Mouse (Mus musculus) gastrocnemius, adult 2 months (tissue): ENCODE measurements at regions not wholly inside any gene's neighbourhood (a gene's known extent, or its start where the extent isn't known, plus 50 kb on each side); places are given as distances from the start of the nearest gene placed in this dataset.

Source experiments
- DNase-seq: peaks from one replicate; pipeline ENCODE4 v3.0.0; 2022
- H3K27ac ChIP-seq: fragments of 200-600 bp; 2 replicates; pipeline ENCODE4 v1.8.1; 2022; ENCODE audit warnings: mild to moderate bottlenecking
- H3K4me3 ChIP-seq: fragments of 200-600 bp; 2 replicates; pipeline ENCODE4 v1.8.1; 2022; ENCODE audit warnings: mild to moderate bottlenecking, moderate library complexity
- CTCF ChIP-seq: fragments of 200-600 bp; IDR thresholded peaks from 2 replicates; pipeline ENCODE4 v1.8.1; 2022; ENCODE audit warnings: antibody characterized with exemption, mild to moderate bottlenecking, moderate library complexity
- intact Hi-C: fragments of 180-260 bp; cut with DNase I; formaldehyde crosslinking; loops from one replicate; pipeline ENCODE4 v1.15.1; 2025

DNA sequence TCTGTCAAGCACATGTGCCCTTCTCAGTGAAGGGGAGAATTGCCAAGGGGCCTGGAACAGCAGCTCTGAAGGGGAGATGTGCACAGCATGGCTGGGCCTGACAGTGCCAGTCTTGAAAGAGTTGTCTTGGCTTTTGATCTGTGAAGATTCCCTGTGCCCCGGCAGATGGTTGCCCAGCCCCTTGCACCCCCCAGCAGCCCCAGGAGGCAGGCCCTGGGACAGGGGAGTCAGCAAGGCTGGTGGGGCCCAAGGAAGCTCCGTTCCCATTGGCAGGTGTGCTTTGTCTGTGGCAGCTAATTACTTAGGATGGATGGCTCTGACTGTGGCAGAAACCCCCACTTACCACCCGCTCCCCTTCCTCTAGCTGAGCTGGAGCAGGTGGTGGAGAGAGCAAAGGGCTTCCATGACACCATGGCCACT is 58.6 kb downstream of the Tspan17 start:
- no peak for TF ChIP-seq CTCF
- intact Hi-C loops, result no loop called here
- Histone ChIP-seq H3K27ac (no peak overlapping the region), H3K4me3 (no peak overlapping the region)
- no peak for DNase-seq

DNA sequence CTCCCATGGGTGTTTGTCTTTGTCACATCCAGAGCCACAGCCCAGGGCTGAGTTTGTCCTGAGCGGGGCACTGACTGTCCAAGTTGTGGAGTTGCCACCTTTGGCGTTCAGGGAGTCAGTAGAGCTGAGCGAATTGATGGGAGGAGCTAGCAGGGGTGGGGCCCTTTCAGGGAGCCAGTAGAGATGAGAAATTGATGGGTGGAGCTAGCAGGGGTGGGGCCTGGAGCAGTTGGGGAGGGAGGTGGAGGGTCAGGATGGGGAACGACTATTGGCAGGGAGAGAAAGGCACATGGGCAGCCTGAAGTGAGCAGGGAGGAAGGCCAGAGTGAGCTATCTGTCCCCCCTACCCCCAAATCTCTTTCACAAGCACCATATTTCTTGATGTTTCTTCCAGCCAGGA is 62.0 kb downstream of the Tspan17 start:
- H3K27ac ChIP-seq, result no peak overlapping the region
- no peak for TF ChIP-seq CTCF
- intact Hi-C loops, result no loop called here

DNA sequence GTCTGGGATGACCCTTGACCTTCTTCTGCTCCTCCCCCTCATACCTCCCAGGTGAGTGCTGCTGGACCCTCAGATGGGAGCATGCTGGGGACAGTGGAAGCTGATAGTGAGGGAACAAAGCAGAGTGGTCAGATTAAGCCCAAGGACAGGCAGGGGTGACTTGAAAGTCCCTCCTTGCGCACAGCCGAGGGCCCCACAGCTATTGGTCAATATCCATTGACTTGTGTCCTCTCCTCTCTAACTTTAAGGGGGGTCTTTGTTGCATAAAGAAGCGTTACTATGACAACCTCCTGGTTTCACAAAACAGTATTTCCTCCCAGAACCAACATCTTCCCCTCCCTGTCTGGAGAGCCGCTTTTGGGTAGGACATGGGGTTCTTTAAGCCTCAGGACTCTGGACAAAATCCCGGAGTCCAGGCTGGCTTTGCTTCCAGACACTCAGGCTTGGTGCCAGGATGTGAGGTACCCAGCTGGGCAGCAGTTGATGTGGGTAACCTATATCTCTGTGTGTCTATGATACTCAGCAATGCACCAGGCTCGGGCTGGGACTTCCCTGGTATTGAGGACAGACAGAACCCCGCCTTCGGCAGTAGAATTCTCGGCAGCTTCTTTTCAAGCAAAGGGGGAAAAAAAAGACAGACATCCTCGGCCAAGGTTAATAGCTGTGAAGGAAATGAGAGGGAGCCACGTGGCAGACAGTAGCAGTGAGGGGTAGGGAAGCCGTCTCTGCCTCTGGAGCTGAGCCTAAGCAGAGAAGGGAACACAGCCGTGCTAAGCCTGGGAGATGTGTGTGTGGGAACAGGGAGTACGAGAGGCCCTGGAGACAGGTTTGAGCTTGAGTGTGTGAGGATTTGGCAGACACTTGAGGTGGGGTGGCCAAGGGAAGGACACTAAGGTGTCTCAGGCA is 66.4 kb downstream of the Tspan17 start:
- intact Hi-C loops, result no loop called here
- TF ChIP-seq CTCF, result no peak
- Histone ChIP-seq H3K4me3 (no peak overlapping the region), H3K27ac (no peak overlapping the region)
- DNase-seq, result peak; percentile 22

More for the DNA sequence above, 62.0 kb downstream of the Tspan17 start:
- no peak for DNase-seq
- H3K4me3 ChIP-seq, result no peak overlapping the region

DNA sequence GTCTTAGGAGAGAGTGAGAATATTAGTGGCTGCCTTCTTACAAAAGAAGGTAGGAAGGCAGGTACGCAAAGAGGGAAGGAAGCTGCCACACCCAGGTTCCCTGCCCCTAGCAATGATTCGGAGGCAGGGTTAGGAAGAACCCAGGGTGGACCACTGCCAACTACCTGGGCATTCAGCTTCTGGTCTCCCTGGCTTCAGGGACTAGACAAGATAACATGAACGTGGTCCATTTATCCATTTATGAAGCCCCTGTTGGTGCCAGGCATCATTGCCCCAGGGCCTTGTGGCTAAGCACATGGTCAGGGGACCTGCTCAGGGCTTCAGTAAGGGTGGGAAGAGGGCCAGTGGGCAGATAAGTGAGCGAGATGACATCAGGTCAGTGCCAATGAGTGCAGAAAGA is 73.8 kb downstream of the Tspan17 start:
- Histone ChIP-seq H3K4me3 (no peak overlapping the region), H3K27ac (no peak overlapping the region)
- intact Hi-C loops, result no loop called here
- no peak for DNase-seq
- TF ChIP-seq CTCF, result no peak

DNA sequence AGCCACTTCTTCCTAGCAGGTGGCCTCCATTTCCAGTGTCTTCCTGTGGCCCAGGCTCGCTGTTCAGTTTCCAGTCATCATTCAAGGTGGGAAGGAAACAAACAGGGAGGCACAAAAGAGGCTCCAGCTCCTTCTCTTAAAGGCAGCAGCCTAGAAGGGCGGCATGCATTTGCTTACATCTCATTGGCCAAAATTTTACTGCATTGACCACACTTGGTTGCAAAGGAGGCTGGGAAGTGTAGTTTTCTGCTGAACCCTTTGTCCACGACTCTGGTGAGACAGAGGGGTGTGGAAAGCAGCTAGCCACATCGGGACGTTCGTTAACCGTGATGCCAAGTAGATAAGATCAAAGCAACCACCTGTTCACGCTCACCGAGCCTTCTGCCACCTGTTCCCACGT is 74.9 kb downstream of the Tspan17 start:
- no peak for TF ChIP-seq CTCF
- Histone ChIP-seq H3K27ac (no peak overlapping the region), H3K4me3 (no peak overlapping the region)
- intact Hi-C loops, result no loop called here
- DNase-seq, result no peak

DNA sequence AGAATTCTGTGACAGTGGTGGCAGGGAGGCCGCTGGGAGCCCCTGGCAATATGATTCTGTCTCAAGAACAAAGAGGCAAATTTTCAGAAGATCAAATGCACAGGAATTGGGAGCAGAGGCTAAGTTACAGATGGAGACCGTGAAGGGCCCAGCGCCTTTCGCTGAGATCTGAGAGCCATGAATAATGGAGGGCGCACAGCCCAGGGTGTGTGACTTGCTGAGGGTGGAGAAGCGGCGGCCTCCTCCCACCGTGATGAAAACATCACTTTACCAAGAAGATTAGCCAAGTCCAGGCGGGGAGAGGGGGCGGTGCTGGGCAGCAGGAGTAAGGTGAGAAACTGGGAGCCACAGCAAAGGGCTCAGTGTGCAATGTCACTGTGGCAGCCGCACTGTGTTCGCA is 77.2 kb upstream of the Unc5a start:
- DNase-seq, result no peak
- intact Hi-C loops, result no loop called here
- Histone ChIP-seq H3K27ac (no peak overlapping the region), H3K4me3 (no peak overlapping the region)
- TF ChIP-seq CTCF, result no peak

DNA sequence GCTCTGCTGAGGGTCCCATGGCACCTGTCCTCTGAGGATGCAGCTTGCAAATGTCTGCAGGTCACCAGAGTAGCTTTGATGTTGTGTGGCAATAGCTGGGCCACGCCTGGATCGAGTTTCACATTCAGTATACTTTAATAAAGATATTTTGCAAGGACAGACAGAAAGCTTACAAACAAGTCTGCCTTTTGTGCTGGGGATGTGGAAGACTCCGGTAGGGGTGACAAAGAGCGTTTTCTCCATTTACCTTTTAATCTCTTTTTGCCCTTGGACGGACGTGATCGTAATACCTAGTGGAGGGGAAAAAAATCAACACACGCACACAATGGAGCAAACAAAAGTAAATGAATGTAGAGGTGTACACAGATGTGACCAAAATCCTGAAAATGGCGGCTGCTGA is 75.3 kb upstream of the Unc5a start:
- Histone ChIP-seq H3K4me3 (no peak overlapping the region), H3K27ac (no peak overlapping the region)
- intact Hi-C loops, result no loop called here
- no peak for DNase-seq
- TF ChIP-seq CTCF, result no peak

DNA sequence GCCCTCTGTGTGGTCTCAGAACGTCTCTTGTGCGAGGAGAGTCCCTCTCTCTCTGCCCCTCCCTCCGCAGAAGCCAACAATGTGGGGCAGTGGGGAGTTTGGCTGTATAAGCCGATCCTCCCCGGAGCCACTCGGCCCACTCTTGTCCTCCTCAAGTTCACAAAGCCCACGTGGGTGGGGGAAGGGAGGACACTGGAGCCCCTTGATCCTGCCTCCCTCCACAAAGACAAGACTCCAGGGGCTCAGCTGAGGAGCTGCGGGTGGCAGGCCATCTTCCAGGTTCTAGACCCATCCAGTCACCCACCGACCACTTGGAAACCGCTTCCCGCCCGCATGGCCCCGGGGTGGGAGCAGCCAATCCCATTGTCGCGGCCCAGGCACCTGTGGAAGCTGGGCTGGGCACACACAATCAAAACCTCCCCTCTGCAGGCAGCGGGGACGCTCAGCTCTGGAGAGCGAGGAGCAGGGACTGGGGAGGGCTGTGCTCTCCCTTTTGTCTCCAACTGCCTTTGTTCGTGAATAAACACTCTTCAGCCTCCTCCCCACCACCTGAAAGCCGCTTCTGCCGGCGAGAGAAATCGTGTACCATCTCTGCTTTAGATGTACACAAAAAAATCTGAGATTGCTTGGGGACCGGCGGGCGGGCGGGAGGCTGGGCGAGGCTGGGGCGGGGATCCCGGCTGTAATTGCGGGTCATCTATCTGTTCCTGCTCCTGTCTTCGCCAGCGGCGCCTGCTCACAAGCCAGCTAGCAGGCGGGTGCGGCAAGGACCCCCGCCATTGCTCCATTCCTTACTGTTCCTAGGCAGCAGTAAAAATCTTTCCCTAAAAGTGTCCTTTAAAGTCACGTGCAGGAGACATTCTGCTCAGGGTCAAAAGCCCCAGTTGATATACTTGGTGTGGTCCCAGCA is 74.7 kb upstream of the Unc5a start:
- no peak for TF ChIP-seq CTCF
- Histone ChIP-seq H3K4me3 (no peak overlapping the region), H3K27ac (no peak overlapping the region)
- intact Hi-C loops, result no loop called here
- DNase-seq, result no peak

DNA sequence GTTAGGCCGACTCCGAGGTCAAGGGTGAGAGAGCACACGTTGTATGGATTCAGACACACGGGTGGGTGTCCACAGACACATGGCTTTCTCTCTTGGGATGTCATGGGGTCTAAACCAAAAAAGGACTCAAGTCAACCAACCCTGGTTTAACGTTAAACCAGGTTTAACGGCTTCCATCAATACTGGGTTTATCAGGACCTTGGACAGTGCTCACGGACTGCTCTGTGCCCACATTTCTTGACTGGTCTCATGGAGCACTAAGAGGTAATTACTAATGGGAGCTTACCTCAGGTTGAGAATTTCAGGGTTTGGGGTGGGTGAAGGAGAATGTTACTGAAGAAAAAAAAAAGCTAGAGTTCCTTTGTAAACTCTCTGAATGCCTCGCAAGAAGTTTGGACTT is 72.7 kb upstream of the Unc5a start:
- no peak for TF ChIP-seq CTCF
- intact Hi-C loops, result no loop called here

DNA sequence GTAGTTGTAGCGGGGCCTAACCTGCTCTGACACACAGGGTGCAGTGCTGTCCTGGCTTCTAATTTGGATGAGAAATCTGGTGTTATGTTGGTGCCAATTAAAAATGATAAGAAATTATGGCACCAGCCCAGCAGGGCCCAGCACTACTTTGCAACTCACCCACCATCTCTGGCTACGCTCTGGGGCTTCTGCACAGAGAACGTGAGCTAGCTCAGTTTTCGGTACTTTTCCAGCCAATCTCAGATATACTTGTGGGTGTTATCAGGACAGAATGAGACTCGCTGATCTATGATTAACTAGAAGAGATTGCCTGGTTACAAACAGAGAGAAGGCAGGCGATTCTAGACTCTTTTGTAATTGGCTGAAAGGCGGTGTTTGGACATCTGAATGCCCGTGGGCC is 71.6 kb upstream of the Unc5a start:
- intact Hi-C loops, result no loop called here
- DNase-seq, result no peak
- TF ChIP-seq CTCF, result no peak
- H3K4me3 ChIP-seq, result no peak overlapping the region
- no peak overlapping the region for H3K27ac ChIP-seq

More for the DNA sequence above, 72.7 kb upstream of the Unc5a start:
- Histone ChIP-seq H3K27ac (no peak overlapping the region), H3K4me3 (no peak overlapping the region)
- DNase-seq, result no peak

DNA sequence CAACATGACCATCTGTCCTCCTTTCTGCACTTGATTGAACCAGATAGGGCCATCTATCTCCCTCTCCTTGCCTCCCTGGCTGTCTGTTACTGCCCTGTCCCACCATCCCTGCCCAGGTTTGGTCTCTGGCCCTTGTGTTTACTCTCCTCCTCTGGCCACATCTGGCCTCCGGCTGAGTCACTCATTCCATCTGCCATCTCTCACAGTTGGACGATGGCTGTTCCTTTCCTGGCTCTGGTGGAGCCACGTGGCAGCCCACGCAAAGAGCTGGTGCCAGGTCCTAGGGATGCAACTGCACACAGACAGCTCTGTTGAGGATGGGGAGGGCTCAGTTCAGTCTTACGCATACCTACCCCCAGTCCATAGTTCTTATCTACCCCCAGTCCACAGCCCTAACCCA is 69.9 kb upstream of the Unc5a start:
- TF ChIP-seq CTCF, result no peak
- H3K27ac ChIP-seq, result no peak overlapping the region
- intact Hi-C loops, result no loop called here
- no peak for DNase-seq
- H3K4me3 ChIP-seq, result no peak overlapping the region

DNA sequence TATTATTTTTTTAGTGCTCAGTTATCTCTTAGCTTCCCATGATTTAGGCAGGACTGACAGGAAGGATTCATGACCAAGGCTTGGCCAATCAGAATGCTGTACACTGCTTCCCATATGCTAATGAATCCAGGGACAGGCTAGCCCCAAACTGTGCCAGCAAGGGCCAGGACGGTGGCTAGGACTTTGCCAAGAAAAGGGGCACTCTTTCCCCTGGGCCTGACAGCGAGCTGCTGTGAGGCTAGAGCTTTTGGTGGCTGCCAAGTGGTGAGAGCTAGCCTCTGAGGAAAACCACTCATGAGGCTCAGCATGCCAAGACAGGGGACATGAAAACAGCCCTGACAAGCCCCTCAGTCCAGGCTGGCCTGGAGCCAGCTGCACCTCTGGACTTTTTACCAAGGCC is 69.0 kb upstream of the Unc5a start:
- intact Hi-C loops, result no loop called here
- no peak for TF ChIP-seq CTCF
- H3K27ac ChIP-seq, result no peak overlapping the region
- no peak overlapping the region for H3K4me3 ChIP-seq
- no peak for DNase-seq

DNA sequence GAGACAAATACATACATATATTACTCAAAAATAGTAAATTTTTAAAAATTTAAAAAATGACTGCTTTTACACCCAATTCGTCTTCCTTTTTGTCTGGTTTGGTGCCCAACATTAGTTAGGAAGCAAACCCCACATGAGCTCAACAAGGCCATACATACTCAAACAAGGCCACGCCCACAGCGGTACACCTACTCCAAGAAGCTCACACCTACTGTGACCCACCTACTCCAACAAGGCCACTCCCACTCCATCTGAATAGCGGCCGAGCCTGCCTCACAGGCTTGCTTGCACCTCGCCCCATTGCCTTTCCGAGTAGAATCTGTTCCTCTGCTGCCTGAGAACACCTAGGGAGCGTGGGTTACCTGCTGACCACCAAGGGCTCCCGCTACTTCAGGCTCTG is 66.4 kb upstream of the Unc5a start:
- H3K27ac ChIP-seq, result no peak overlapping the region
- H3K4me3 ChIP-seq, result no peak overlapping the region
- no peak for TF ChIP-seq CTCF
- DNase-seq, result no peak
- intact Hi-C loops, result no loop called here
